Mouse (Mus musculus) heart, embryonic 14.5 days (tissue): ENCODE data around the gene Usp17le. TPM values are rescaled to one million over a fixed set of nuclear protein-coding genes. Genes with fewer than 3 reads are reported as not detected.
"Not testable (repeated sequence)": the region's sequence is repeated elsewhere in the genome, so short reads cannot be mapped to it uniquely, and the experiment has no call there.

Experiments used
- ATAC-seq: fragments of 200-750 bp; cut with Nextera tagmentation; 2 replicates; pipeline ENCODE4 v1.8.0; 2017; ENCODE audit warnings: low read depth, moderate TSS enrichment; ENCODE audit not compliant: insufficient number of reproducible peaks, insufficient read depth, low FRiP score
- H3K27ac ChIP-seq, 2 experiments: fragments of 200-500 bp in 1 of 2; fragments of 300-500 bp in 1 of 2; sonication (generic) in 1 of 2; replicated peaks in 1 of 2; 2 replicates each; pipeline ENCODE4 v1.5.1; 2012 to 2014; ENCODE audit warnings: low read depth in 2 of 2, low read length in 2 of 2, control low read depth in 1 of 2, mild to moderate bottlenecking in 1 of 2, mixed read lengths in 1 of 2; ENCODE audit not compliant: control insufficient read depth in 1 of 2, insufficient read depth in 1 of 2
- H3K27me3 ChIP-seq: fragments of 300-500 bp; sonication (generic); 2 replicates; pipeline ENCODE4 v1.6.1; 2014; ENCODE audit warnings: mild to moderate bottlenecking, low read length, control low read depth; ENCODE audit not compliant: control insufficient read depth, insufficient read depth
- H3K36me3 ChIP-seq: fragments of 300-500 bp; sonication (generic); 2 replicates; pipeline ENCODE4 v1.6.1; 2014; ENCODE audit warnings: mild to moderate bottlenecking, control low read depth, low read length, mixed read lengths; ENCODE audit not compliant: control insufficient read depth, insufficient read depth
- H3K4me1 ChIP-seq, 2 experiments: fragments of 200-500 bp in 1 of 2; fragments of 300-500 bp in 1 of 2; sonication (generic) in 1 of 2; 2 replicates each; pipeline ENCODE4 v1.6.1; 2012 to 2014; ENCODE audit warnings: low read length in 2 of 2, control low read depth in 1 of 2, mixed read lengths in 1 of 2; ENCODE audit not compliant: control insufficient read depth in 2 of 2, insufficient read depth in 2 of 2
- H3K4me2 ChIP-seq: fragments of 300-500 bp; sonication (generic); 2 replicates; pipeline ENCODE4 v1.6.1; 2014; ENCODE audit warnings: mild to moderate bottlenecking, low read length
- H3K4me3 ChIP-seq, 2 experiments: fragments of 200-500 bp in 1 of 2; fragments of 300-500 bp in 1 of 2; sonication (generic) in 1 of 2; 2 replicates each; pipeline ENCODE4 v1.5.1; 2012 to 2014; ENCODE audit warnings: low read length in 2 of 2, mild to moderate bottlenecking in 2 of 2, control low read depth in 1 of 2, low read depth in 1 of 2, moderate library complexity in 1 of 2; ENCODE audit not compliant: control insufficient read depth in 1 of 2, insufficient read depth in 1 of 2
- H3K9ac ChIP-seq: fragments of 300-500 bp; sonication (generic); 2 replicates; pipeline ENCODE4 v1.6.1; 2014; ENCODE audit warnings: mild to moderate bottlenecking, low read length
- H3K9me3 ChIP-seq: fragments of 300-500 bp; sonication (generic); 2 replicates; pipeline ENCODE4 v1.6.1; 2016; ENCODE audit warnings: low read length, control low read depth; ENCODE audit not compliant: control insufficient read depth
- WGBS: fragments of 180-500 bp; shearing (Covaris S2); extraction: QIAGEN DNeasy Blood & Tissue Kit; methylation state at CpG from one replicate; pipeline ENCODE4 v1.1.7; 2014; 5-methylcytosine and 5-hydroxymethylcytosine counted together
- polyA plus RNA-seq: library from polyadenylated mRNA; unstranded; fragments of >200 nt; fragmentation: Nextera tagmentation; extraction: Ambion mirVana; gene quantifications from 2 replicates; pipeline ENCODE4 v1.2.1, GENCODE M21; 2014

Usp17le gene
- not detected in 2 replicates for polyA plus RNA-seq

GRCm38 (mm10) chr7:104777370-104777769 lies at the start of gene Usp17le:
TSS of gene Usp17le (minus strand) at chr7:104777470.
- H3K36me3 ChIP-seq, H3K4me2 ChIP-seq, H3K27ac ChIP-seq, H3K27me3 ChIP-seq, ATAC-seq, H3K4me3 ChIP-seq, H3K4me1 ChIP-seq, H3K9ac ChIP-seq, H3K9me3 ChIP-seq: not testable (repeated sequence)
- 48% methylated on average over 2 of the region's 2 CpGs for WGBS

DNA sequence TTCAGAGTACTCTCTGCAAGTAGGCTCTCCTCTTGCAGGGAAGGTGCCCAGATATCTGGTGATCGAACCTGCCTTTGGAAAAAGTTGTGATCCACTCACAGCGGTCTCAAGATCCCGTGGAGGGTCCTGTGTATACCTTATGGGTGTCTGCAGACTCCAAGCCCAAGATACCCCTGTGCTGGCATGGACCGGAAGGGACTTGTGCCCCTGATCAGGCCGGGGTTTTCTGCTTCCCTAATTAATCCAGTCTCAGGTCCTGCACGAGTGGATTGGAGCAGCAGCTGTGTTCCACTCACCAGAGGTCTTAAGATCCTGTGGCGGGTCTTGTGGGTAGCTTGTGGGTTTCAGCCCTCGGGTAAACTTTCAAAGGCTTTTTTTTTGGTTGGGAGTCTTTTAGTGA lies 33.1 kb upstream of the Usp17le start:
- H3K4me3 ChIP-seq, H3K9me3 ChIP-seq, H3K36me3 ChIP-seq, ATAC-seq, H3K9ac ChIP-seq, H3K4me1 ChIP-seq, H3K27me3 ChIP-seq, H3K4me2 ChIP-seq, H3K27ac ChIP-seq: not testable (repeated sequence)
- 61% methylated on average over 8 of the region's 8 CpGs for WGBS

GRCm38 (mm10) chr7:104790796-104791195 lies 13.5 kb upstream of the Usp17le start:
- 42% methylated on average over 1 of the region's 1 CpGs for WGBS
- Histone ChIP-seq H3K4me1 (no peaks in the 10 kb centered on the region), H3K9ac (no peak overlapping the region), H3K27me3 (no peaks in the 10 kb centered on the region), H3K36me3 (no peaks in the 10 kb centered on the region), H3K4me2 (no peak overlapping the region), H3K4me3 (no peak overlapping the region), H3K27ac (no peak overlapping the region), H3K9me3 (no peaks in the 10 kb centered on the region)
- no peak for ATAC-seq

Other genes with a start within 250 kb of the Usp17le start
- not detected in 2 replicates for gene Olfr651, start 227.3 kb downstream of the Usp17le start, polyA plus RNA-seq
- gene Olfr652, start 216.6 kb downstream of the Usp17le start, polyA plus RNA-seq = not detected in 2 replicates
- not detected in 2 replicates for gene Olfr653, start 200.2 kb downstream of the Usp17le start, polyA plus RNA-seq
- not detected in 2 replicates for gene Olfr654, start 190.4 kb downstream of the Usp17le start, polyA plus RNA-seq
- not detected in 2 replicates for gene Olfr655, start 175.7 kb downstream of the Usp17le start, polyA plus RNA-seq
- not detected in 2 replicates for gene Olfr656, start 163.5 kb downstream of the Usp17le start, polyA plus RNA-seq
- gene Olfr657, start 152.7 kb downstream of the Usp17le start, polyA plus RNA-seq = not detected in 2 replicates
- not detected in 2 replicates for gene Olfr658, start 130.2 kb downstream of the Usp17le start, polyA plus RNA-seq
- not detected in 2 replicates for gene Olfr659, start 110.7 kb downstream of the Usp17le start, polyA plus RNA-seq
- not detected in 2 replicates for gene Olfr661, start 91.0 kb downstream of the Usp17le start, polyA plus RNA-seq
- not detected in 2 replicates for gene Usp17lb, start 65.1 kb upstream of the Usp17le start, polyA plus RNA-seq
- not detected in 2 replicates for gene Usp17la, start 79.5 kb upstream of the Usp17le start, polyA plus RNA-seq
- not detected in 2 replicates for gene Olfr665, start 100.6 kb upstream of the Usp17le start, polyA plus RNA-seq
- gene Olfr666, start 118.5 kb upstream of the Usp17le start, polyA plus RNA-seq = not detected in 2 replicates
- not detected in 2 replicates for gene Olfr667, start 144.0 kb upstream of the Usp17le start, polyA plus RNA-seq
- gene Olfr668, start 150.6 kb upstream of the Usp17le start, polyA plus RNA-seq = not detected in 2 replicates
- gene Olfr669, start 156.8 kb upstream of the Usp17le start, polyA plus RNA-seq = not detected in 2 replicates
- not detected in 2 replicates for gene Olfr670, start 185.2 kb upstream of the Usp17le start, polyA plus RNA-seq
- not detected in 2 replicates for gene Olfr671, start 201.7 kb upstream of the Usp17le start, polyA plus RNA-seq
- gene Olfr672, start 224.6 kb upstream of the Usp17le start, polyA plus RNA-seq = not detected in 2 replicates